Mouse (Mus musculus): Measurements from ENCODE around the gene Myo1d.
A peak's percentile ranks its signal among the peaks of the same experiment; 100 is the strongest.

Gene Myo1d

GRCm38 (mm10) chr11:80778916-80779526, 804 bp downstream of the Myo1d start:
- peak in 1 of 2 experiments; percentile 14 for DNase-seq

GRCm38 (mm10) chr11:80778157-80778556, 1.7 kb downstream of the Myo1d start:
- no peak for DNase-seq

DNA sequence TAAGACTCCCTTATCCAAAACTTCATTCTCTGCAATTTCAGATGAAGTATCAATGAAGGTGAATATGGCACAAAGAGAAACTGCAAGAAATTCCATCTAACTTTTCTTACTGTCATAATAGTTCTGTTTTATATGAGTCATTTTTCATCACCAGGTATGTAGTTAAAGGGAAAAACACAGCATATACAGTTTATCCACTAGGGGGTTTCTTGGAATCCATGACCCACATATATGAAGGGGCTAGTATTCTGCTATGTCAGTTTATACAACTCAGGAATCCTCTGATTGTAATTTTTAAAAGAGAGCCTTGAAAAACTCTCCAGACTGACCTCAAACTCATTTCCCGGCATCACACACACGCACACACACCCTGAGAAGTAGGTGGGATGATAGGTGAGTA, 2.1 kb downstream of the Myo1d start:
- DNase-seq, result no peak

DNA sequence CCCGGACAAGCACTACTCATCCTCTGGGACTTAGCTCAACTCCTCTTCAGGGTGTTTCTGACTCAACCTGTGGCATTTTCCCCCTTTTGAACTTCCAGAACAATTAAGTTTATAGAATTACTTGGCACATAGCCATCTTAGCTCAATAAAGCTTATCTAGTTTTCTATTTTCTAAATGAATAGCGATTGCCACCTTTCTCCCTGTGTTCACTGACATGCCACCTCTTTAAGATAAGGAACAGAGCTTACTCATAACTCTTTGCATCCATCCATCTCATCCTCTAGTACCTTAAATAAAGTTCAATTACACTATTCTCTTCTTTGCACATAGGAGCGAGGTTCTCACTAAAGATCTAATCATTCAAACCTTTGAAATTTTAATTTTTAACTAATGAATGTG, 4.3 kb downstream of the Myo1d start:
- DNase-seq, result no peak

GRCm38 (mm10) chr11:80772595-80773210, 7.1 kb downstream of the Myo1d start:
- no peak for DNase-seq

DNA sequence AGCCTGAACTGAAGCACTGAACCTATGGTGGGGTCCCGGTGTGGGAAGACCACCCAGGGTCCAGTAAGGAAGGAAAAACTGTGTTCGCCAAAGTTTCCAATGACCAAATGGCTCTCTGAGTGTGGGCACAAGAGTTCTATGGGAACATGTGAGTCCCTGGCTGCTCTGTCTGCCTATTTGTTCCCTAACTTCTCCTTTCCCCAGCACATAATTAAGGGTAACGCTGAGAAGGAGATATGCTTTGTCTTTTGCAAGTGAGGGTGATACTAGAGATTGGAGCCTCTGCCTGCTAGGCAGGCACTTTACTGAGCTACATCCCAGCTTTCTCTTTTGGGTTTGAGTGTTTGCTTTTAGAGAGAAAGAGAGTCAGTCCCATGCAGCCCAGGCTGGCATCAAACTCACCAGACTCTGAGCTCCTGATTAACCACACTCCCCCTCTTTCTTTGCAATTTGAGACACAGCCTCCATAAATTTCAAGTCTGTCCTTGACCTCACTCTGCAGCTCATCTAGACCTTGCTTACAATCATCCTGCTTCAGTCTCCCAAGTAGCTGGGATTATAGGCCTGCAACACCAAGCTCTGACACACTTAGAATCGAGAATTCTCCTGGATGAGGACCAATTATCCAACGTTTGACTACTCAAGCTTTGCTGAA, 8.1 kb downstream of the Myo1d start:
- DNase-seq, result no peak

- DNase-seq, result no peak
Measured at GRCm38 (mm10) chr11:80771186-80771585, 8.6 kb downstream of the Myo1d start.

GRCm38 (mm10) chr11:80767320-80767617, 12.6 kb downstream of the Myo1d start:
- DNase-seq, result no peak

- DNase-seq, result no peak
Measured at GRCm38 (mm10) chr11:80766472-80767319, 13.1 kb downstream of the Myo1d start.

- DNase-seq, result no peak
Measured at GRCm38 (mm10) chr11:80766068-80766467, 13.8 kb downstream of the Myo1d start.

GRCm38 (mm10) chr11:80762066-80762465, 17.8 kb downstream of the Myo1d start:
- DNase-seq, result no peak

DNA sequence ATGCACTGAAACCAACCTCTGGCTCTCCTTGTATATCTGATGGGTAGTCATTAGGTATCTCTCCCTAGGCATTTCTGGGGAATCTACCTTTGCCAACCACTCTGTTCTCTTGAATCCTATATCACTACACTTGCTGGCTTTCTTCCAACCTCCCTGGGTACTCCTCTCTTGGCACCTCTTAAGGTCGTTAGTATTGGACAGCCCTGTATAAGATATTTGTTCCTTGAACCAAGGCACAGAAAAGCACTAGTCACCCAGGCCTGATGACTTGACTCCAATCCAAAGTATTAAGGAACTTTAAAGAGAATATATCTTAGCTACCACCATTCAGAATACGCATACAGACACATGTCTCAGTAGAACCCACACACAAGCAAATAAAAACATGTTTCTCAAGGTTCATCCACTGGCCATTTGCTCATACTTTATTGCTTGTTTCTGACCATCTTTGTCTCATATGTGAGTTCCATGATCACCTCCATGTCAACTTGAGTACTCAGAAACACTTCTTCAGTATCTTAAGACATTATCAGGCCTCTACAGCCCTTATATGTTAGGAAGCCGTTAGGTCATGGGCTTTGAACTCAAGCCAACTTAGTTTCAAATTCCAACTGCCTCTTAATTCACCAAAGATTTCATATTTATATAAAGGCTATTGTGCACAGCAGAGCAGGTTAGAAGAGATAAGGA, 18.4 kb downstream of the Myo1d start:
- peak in 1 of 2 experiments; percentile 9 for DNase-seq

GRCm38 (mm10) chr11:80759023-80759422, 20.8 kb downstream of the Myo1d start:
- no peak for DNase-seq

- no peak for DNase-seq
Measured at GRCm38 (mm10) chr11:80754201-80754600, 25.6 kb downstream of the Myo1d start.

GRCm38 (mm10) chr11:80751168-80751567, 28.7 kb downstream of the Myo1d start:
- DNase-seq, result no peak

DNA sequence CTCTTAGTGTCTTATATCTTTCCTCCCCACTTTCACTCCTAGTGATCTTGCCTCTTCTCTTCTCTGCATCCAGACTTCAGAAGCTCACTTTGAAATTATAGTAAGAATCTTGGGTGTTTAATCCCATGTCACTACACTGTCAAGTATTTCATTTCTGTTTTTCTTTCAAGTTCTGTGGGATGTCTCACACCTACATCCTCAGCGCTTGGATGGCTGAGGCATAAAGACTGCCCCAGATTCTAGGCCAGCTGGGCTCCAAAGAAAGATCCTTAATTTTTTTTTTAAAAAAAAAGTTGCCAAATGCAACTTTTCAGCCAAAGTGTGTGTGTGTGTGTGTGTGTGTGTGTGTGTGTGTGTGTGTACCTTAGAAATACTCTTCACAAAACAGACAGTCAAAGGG, 30.6 kb downstream of the Myo1d start:
- no peak for DNase-seq

DNA sequence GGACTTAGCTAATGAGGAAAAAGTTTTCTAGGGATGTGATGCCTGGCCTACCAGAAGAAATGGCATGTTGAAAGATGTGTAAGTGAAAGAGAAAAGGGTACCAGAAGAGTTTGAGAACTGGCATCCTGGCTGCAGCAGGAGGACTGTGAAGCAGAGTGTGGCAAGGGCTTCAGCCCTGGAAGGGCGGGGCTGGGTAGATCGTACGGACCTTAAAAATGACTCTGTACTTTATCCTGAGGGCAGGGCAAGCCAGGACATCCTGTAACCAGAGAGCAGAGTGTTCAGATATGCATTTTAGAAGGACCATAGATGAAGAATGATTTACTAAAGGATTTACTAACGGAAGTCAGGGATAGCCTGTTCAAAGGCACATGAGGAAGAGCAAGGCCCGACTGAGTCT, 34.4 kb downstream of the Myo1d start:
- DNase-seq, result no peak

DNA sequence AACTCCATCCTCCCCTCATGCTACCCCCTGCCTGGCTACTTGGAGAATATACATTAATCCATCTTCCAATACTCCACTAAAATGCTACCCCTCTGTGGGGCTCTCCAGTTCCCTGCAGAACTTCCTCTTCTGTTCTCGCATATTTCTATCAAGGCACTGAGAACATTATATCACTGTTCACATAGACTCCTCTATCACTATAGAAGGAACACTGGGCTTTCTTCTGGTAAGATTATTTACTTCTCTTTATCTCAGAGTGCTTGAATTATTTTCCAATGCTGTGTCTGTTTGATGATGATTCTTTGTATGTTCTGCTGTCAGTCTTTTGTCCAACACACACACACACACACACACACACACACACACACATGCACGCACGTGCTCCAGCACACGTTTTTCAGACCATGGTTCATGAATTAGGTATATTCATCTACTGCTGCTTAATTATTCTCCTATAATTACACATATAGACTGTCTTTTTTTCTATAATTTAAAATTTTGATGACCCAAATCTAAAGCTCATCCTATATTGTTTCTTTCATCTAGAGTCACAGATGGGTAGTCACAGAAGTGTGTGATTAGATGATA, 35.9 kb downstream of the Myo1d start:
- no peak for DNase-seq

DNA sequence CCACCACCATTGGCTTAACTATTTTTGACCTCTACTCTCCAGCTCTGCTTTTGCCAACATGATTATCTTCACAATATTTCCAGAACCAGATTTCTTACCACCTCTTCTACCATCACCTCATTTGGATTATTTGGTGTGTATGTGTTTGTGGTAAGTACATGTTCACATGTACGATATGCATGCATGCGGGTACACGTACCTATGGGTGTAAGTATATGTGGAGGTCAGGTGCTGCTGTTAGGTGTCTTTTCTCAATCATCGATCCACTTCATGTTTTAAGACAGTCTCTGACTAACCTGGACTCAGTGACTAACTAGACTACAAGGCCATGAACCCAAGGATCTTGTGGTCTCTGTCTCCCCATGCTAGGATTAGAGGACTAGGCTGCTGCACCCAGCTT, 37.4 kb downstream of the Myo1d start:
- no peak for DNase-seq

GRCm38 (mm10) chr11:80734771-80735170, 45.1 kb downstream of the Myo1d start:
- DNase-seq, result no peak

- DNase-seq, result no peak
Measured at GRCm38 (mm10) chr11:80724701-80725100, 55.1 kb downstream of the Myo1d start.

- DNase-seq, result no peak
Measured at GRCm38 (mm10) chr11:80723406-80724047, 56.3 kb downstream of the Myo1d start.
